Mouse (Mus musculus) hindlimb bud, embryonic 11.5 days (tissue): ENCODE results near the gene Tmed6.
"Not testable (repeated sequence)": the region's sequence is repeated elsewhere in the genome, so short reads cannot be mapped to it uniquely, and the experiment has no call there.

Experiments used
- DNase-seq: peaks from one replicate; pipeline ENCODE4 v3.0.0-alpha.2; 2012; ENCODE audit warnings: low read depth, low spot score; ENCODE audit errors: extremely low spot score

Tmed6 gene

DNA sequence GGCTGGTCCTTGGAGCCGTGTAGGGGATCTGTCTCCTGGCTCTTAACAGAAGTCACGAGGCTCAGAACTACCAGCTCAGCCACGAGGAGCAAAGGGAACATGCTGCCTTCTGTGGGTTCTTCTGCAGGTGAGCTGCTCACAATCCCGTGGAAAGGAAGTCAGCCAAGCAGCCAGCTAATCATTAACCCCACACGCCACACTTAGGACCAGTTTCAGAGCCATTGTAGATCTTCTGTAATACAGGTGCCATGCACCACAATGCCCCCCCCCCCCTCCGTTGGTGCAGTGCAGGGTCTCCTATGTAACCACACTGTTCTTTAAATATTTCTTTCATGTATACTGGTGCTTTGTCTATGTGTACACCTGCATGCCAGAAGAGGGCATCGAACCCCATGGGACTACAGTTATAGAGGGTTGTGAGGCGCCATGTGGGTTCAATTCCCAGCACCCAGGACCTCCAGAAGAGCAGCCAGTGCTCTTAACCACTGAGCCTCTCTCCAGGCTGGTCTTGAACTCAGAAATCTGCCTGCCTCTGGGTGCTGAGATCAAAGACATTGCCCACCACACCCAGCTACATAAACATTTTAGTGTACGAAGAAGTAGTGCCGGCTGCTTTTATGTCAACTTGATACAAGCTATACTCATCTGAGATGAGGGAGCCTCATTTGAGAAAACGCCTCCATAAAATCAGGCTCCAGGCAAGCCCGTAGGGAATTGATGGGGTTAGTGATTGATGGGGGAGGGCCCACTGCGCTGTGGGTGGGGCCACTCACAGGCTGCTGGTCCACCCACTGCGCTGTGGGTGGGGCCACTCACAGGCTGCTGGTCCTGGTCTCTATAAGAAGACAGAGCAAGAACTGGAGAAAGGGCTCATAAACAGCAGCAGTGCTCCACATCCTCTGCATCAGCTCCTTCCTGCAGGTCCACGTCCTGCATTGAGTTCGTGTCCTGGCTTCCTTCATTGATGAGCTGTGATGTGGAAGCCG is at the start of gene Tmed6:
Gene Tmed6, minus strand, starts transcription at position 134 of the 986 bp plus-strand sequence.
- no peak for DNase-seq

GRCm38 (mm10) chr8:107115008-107115320 is 49.5 kb upstream of the Tmed6 start:
- no peak for DNase-seq

- no peak for DNase-seq
These were observed 48.9 kb upstream of the Tmed6 start for GRCm38 (mm10) chr8:107114150-107115007.

DNA sequence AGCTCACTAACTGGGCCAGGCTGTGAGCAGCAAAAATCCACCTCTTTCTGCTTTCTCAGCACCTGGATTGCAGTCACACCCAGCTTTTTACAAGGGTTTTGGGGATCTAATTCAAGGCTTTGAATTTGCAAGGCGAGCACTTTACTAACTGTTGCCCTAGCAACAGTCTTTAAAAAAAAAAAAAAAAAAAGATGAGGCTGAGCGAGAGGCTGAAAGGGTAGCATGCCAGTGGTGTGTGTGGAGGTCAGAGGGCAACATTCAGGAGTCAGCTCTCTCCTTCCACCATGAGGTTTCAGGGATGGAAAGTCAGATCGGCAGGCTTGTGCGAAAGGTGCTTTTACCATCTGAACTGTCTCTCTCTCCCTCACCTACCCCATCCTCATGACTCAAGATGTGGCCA is 47.8 kb upstream of the Tmed6 start:
- DNase-seq = no peak

DNA sequence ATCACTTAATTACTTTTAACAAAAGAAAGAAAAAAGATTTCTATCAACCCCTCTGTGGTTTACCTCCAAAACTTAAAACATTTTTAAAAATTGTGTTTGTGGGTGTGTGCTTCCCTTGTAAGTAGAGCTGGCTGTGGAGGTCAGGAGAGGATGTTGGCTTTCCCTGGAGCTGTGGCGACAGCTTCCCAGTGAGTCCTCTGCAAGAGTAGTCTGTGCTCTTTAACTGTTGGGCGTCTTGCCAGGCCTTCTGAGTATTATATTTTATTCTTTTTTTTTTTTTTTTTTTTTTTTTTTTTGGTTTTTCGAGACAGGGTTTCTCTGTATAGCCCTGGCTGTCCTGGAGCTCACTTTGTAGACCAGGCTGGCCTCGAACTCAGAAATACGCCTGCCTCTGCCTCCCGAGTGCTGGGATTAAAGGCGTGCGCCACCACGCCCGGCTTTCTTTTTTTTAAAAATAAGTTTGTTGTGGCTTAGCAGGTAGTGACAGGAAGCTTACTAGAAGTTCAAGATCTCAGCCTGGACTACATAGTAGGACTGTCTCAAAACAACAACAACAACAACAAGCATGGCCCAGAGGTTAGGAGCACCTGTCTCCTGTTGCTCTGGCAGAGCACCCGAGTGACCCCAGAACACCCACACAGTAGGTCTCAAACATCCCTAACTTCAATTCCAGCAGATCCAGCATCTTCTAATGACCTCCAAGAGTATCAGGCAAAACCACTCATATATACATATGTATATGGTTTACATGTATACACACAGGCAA is 46.1 kb upstream of the Tmed6 start:
- no peak for DNase-seq

GRCm38 (mm10) chr8:107110629-107111330 is 45.3 kb upstream of the Tmed6 start:
- no peak for DNase-seq

- DNase-seq = no peak
These were observed 44.5 kb upstream of the Tmed6 start for GRCm38 (mm10) chr8:107109816-107110435.

GRCm38 (mm10) chr8:107108978-107109720 is 43.7 kb upstream of the Tmed6 start:
- no peak for DNase-seq

GRCm38 (mm10) chr8:107108089-107108488 is 42.6 kb upstream of the Tmed6 start:
- not testable (repeated sequence) for DNase-seq

DNA sequence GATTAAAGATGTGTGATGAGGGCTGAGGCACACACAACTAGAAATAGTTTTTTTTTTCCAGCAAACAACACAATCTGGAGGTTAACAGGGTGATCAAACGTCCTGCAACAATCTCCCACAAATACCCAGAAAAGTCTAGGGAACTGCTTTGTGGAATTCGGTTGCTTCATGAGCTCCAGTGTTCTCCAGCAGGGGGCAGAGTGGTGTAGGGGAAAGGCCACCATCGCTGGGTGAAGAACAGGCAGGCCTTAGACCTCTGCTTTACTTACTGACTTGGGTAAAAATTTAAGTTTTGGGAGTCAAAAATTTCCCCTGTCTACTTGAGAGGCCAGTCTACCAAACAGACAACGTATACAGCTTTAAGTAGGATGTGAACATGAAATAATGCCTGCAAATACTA is 39.1 kb upstream of the Tmed6 start:
- DNase-seq = peak; percentile 53

DNA sequence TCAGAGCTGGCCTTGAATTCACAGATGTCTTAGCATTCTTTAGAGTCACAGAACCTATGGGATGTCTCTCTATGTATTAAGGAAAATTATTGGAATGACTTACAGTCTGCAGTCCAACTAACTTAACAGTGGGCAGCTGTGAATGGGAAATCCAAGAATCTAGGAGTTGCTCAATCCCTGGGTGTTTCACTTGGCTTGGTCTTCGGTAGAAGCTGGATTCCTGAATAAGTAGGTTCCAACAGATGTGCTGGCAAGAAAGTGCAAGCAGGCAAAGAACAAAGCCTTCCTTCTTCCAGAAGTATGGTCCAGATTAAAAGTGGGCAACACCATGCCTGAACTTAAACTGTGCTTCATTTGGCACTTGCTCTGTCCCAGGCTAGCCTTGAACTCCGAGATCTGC is 35.2 kb upstream of the Tmed6 start:
- DNase-seq = no peak

GRCm38 (mm10) chr8:107096366-107097036 is 31.1 kb upstream of the Tmed6 start, which contains the start of gene Terf2:
Gene Terf2, minus strand, starts transcription at chr8:107096547.
- peak; percentile 88 for DNase-seq

- no peak for DNase-seq
These were observed 30.4 kb upstream of the Tmed6 start for GRCm38 (mm10) chr8:107095717-107096365.

DNA sequence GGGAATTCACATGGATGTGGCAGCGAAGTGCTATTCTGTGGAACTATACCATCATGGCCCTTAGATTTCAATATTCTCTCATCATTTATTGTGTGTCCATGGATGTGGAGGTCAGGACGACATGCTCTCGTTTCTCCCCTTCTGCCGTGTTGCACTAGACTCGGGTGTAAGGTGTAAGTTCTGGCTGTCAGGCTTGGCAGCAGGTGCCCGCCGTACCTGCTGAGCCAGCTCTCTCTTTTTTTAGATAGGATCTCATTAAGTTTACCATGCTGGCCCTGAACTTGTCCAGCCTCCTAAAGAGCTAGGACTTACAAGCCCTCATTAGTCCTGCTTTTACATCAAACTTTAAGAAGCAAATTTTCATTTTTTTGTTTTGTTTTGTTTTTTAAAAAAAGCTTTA is 25.1 kb upstream of the Tmed6 start:
- DNase-seq = no peak

DNA sequence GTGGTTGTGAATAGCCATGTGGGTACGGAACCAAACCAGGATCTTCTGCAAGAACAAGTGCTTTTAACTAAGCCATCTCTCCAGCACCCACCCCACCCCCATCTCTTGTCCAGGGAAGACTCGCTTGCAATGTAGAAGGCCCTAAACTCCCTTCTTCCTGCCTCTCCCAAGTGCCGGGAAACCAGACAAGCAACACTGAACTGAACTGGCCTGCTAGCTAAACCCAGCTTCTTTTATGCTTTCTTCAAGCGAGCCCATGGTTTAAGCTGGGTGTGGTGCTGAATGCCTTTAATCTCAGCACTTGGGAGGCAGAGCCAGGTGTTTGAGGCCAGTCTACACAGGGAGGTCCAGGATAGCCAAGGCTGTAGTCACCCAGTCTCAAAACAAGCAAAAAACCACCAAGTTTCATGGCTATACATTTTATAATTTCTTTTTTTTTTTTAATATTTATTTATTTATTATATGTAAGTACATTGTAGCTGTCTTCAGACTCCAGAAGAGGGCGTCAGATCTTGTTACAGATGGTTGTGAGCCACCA is 23.2 kb upstream of the Tmed6 start:
- DNase-seq = no peak

DNA sequence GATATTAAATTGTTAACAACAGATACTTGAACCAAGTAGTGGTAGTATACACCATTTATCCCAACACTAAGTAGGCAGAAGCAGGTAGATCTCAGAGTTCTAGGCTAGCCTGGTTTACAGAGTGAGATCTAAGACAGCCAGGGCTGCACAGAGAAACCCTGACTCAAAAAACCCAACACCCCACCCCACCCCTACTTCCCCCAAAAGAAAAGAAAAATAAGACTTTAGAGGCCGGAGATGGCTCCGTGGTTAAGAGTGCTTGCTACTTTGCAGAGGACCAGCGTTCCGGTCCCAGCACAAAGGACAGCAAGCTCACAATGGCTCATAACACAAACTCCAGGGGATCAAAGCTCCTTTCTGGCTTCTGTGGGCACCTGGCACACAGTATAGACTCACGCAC is 20.6 kb upstream of the Tmed6 start:
- no peak for DNase-seq

DNA sequence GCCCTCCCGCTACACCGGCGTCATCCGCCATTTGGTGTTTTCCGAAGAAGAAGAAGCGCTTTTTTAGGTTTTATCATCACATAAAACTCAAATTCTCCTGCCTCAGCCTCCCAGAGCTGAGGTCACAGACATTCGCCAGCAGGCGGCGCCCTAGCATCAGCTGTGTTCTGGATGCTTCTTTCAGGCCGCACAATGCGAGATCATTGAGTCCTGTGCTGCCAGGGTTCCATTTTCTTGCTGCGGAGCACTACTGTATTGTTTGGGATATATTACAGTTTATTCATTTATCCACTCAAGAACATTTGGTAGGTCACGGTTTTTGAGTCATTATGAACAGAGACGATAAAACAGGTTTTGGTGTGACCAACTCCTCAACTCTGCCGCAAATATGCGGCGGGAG is 19.9 kb upstream of the Tmed6 start:
- no peak for DNase-seq
